Mouse (Mus musculus): ENCODE data around the gene Rpl18a.

Gene Rpl18a

DNA sequence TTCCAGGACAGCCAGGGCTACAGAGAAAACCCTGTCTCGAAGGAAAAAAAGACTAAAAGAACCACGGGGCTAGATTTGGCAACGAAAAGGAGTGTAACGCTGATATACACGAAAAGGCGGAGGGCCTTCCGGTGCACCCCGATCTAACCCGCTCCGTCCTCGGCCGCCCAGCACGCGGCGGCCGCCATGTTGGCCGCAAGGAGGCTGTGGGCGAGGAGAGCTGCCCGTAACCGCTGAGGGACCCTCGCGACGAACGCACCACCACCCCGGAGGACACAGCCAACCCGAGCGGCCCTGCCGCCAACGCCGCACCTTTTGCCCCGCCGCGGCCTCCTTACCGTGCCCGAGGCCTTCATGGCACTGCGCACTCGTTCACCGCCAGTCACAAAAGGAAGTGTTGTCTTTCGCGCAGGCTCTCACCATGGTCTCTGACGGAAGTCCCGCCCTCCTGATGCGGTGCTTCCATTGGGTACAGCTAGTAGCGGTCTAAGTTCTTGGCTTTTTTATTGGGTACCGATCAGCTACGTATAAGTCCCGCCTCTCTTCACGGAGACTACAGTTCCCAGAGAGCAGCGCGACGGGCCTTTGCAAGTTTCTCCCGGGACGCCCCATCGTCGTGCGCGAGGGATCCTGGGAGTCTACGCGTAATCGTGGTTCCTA is at the start of gene Rpl18a:
Gene Rpl18a, minus strand, starts transcription at position 392 of the 660 bp plus-strand sequence.
- peak; percentile 98 for DNase-seq (ENCODE audit: low read depth, low spot score)

DNA sequence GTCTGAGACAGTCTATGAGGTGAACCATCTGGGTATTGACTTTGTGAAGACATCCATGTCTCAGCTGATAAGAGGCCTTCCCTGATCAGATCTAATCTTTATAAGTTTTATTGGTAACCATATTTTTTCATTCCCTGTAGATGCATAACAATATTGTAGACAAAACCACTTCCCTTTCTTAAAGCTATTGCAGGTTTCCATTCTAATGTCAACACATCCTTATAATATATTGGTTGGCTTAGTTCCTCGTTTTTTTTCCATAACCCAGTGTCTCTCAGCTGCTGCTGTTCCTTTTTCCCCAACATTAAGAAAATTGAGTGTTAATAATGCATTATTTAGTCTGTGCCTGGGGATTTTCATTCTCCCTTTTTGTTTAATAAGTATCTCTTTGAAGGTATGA is 46.0 kb upstream of the Rpl18a start:
- no peak for DNase-seq (ENCODE audit: low read depth, low spot score)

DNA sequence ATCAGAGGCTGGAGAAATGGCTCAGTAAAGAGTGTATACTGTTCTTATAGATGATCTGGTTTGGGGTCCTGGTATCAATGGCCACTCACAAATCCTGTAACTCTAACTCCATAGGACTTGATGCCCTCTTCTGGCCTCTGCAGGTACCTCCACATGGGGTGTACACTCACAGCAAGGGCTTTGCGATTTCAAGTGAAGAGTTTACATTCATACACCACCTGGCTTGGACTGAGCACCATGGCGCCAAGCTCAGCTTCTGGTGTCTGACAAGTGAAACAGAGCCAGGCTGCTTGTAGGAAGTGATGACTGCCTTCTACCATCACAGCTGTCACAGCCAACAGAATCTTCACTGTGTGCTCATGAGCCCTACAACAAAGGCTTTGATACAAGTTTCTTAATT is 44.3 kb upstream of the Rpl18a start:
- DNase-seq (ENCODE audit: low read depth, low spot score): no peak

DNA sequence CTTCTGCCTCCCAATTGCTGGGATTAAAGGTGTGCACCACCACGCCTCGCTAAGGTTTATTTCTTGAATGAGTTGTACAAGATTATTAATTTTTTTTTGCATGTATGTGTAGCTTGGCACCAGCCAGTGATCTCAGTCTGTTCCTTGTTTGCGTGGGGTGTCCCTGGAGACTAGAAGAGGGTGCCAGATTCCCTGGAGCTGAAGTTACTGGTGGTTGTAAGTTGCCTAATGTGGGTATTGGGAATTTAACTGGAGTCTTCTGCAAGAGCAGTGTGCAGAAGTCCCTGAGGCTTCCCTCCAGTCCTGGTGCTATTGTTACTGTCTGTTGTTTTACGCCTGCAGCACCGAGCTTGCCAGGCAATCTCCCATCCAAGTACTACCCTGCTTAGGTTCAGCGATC is 40.0 kb upstream of the Rpl18a start:
- no peak for DNase-seq (ENCODE audit: low read depth, low spot score)

DNA sequence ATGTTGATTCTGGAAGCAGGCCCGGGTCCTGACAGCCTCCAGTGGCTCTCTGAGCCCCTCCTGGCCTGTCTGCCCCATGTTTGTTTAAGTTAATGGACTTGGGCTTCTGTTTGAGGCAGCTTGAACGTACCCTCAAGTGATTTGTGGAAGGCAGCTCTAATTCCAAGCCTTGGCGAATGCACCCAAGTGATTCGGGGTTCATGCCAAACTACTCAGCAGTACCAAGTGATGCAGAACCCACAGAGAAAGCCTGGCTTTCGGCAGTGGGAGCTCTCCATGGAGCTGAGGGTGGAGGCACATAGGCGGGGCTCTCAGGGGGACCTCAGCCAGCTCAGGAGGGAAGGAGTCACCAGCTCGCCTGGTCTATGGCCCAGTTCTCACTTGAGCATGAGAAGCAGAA is 37.6 kb upstream of the Rpl18a start:
- no peak for DNase-seq (ENCODE audit: low read depth, low spot score)

DNA sequence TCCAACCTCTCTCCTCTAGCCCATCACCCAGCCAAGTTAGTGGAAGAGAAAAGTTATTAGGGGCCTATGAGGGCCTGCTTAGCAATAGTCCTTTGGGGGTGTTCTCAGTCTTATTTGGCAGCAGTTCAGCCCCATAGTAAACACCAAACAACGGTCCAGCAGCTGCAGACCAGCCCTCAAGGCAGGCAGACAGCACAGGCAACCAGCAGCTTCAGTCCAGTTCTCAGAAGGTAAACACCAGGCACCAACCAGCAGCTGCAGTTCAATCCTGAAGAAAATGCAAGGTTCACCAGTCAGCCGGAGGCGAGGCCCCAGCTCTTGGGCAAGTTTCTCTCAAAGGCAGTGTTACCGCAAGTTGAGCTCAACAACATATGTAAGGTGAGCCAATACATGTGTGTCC is 35.8 kb upstream of the Rpl18a start:
- DNase-seq (ENCODE audit: low read depth, low spot score): no peak

DNA sequence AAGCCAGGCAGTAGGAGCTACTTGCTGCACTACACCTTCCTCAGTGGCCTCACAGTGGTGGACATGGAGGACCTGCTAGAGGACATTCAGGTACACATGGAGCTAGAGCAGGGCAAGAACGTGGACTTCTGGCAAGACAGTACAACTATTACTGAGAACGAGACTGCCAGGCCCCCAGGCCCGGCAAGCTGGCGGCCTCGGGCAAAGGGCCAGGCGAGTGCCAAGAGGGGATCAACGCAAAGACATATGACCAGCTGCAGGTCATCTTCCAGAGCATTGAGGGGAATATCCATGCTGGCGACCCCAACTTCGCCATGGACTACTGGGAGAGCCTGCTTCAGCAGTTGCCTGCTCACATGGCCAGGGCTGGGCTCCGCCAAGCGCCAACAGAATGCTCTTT is 34.5 kb upstream of the Rpl18a start:
- DNase-seq (ENCODE audit: low read depth, low spot score): no peak

DNA sequence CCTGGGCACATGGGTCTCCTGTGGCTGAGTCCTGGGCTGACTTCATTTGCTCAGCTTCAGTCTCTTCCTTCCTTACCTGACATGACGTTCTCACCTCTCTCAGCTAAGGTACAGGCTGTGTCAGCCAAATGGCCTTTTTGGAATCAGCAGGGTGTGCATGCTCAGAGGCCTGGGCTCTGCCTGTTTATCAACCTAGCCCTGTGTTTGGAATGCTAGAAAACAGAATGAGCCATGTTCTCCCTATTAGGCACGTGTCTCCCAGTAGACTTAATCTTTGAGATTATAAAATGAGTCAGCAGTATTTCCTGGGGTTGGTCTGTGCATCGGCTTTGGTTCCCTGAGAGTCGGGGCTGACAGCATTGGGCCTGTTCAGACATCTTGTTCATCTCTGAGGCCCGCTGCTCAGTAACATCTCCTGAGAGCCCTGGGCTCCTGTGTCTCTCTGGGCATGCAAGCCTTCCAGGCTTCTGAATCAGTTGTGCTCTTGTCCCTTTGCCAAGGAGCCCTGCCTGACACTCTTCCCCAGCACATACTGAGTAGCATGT is 31.6 kb upstream of the Rpl18a start:
- DNase-seq (ENCODE audit: low read depth, low spot score): no peak

DNA sequence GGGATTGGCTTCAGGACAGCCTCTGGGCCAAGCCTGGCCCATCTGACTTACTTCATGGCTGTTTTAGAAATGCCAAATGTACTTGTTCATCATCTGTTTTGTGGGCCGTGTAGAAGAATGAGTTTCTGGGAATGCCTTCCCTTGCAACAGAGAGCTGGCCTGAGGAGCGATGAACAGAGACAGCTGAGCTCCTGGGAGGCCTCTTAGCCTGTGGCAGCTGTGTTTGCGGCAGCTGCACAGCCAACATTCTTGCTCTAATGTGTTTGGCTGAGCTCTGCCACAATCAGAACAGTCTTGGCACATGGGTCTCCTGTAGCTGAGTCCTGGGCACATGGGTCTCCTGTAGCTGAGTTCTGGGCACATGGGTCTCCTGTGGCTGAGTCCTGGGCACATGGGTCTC is 30.9 kb upstream of the Rpl18a start:
- DNase-seq (ENCODE audit: low read depth, low spot score): no peak

DNA sequence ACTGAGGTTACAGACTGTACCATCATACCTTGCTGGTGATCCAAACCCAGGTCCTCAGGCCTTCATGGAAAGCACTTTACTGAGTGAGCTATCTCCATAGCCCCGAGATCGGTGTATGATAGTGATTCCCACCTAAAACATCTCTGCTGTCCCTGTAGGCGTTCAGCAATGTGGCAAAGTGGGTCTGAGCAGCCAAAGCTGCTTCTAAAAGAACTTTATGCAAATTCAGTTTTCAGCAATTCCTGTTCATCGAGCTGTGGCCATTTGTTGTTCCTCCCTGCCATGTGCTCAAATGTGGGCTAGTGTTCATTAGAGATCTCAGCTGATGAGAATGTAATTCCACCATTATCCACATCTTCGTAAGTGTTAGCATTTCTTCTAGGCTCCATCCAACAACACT is 29.2 kb upstream of the Rpl18a start:
- no peak for DNase-seq (ENCODE audit: low read depth, low spot score)

DNA sequence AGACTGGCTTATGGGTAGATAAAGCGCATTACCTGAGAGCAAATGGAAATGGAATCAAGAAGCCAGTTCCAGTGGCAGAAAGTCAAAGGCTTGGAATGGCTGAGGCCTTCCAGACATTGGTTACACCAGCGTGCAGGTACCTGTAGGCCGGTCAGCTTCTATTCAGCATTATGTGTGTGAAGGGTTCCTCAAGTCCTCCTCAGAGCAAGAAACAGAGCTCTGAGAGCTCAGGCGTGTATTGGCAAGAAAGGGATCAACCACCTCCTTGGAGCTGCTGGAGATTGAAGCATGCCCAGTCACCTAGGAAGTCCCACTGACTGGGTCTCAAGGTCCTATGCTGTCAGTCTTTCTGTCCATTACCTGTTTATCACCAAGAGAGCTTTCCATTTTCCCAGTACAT is 28.5 kb upstream of the Rpl18a start:
- DNase-seq (ENCODE audit: low read depth, low spot score): no peak

DNA sequence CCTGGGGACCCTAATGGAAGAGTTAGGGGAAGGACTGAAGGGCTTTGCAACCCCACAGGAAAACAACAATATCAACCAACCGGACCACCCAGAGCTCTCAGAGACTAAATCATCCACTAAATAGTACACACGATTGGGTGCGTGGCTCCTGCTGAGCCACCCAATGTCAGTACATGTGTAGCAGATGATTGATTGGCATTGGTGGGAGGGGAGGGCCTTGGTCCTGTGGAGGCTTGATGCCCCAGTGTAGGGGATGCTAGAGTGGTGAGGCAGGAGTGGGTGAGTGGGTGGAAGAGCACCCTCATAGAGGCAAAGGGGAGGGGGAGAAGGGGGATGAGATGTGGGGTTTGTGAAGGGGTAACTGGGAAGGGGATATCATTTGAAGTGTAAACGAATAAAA is 26.9 kb upstream of the Rpl18a start:
- DNase-seq (ENCODE audit: low read depth, low spot score): no peak

DNA sequence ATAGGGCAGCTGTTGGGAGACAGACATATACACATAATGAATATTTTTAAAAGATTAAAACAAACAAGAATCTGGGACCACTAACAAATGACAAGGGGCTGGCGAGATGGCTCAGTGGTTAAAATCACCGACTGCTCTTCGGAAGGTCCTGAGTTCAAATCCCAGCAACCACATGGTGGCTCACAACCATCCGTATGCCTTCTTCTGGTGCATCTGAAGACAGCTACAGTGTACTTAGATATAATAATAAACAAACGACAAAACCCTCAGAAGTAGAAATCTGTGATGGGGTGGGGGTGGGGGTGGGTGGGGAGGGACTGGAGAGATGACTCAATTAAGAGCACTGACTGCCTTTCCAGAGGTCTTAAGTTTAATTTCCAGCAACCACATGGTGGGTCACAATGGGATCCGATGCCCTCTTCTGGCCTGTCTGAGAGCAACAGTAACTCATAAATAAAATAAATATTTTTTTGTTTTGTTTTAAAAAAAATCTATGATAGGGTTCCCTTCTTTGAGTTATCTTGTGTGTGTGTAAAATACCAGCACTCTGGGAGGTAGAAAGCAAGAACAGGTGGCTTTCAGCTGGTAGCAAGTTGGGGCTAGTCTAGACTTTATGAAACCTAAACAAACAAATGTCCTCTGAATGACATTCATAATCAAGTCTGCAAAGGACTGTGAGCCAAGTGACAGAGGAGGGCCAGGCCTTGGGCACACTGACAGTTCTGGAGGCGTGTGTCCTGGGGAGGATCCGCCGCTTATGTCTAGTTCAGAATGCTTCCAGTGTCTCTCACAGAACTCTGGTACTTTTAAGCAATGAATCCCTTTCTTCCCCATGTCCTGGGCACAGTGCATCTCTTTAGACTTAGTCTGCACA is 23.1 kb upstream of the Rpl18a start:
- DNase-seq (ENCODE audit: low read depth, low spot score): no peak

DNA sequence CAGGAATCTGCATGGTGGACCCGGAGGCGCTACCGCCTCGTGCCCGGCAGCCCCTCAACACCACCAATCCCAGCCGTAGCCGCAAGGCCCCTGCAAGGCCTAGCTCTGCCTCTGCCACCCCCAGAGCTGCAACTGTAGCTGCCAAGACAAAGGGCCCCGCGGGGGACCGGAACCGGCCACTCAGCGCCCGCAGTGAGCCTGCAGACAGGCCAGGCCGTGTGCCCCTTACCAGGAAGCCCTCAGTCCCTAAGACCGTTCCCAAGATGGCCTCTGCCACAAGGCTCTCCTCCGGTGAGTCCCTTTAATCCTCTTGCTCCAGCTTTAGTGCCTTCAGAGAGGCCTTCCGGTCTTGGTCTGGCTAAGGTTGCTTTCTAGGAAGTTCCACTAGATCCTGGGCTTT is 17.5 kb upstream of the Rpl18a start:
- DNase-seq (ENCODE audit: low read depth, low spot score): no peak

DNA sequence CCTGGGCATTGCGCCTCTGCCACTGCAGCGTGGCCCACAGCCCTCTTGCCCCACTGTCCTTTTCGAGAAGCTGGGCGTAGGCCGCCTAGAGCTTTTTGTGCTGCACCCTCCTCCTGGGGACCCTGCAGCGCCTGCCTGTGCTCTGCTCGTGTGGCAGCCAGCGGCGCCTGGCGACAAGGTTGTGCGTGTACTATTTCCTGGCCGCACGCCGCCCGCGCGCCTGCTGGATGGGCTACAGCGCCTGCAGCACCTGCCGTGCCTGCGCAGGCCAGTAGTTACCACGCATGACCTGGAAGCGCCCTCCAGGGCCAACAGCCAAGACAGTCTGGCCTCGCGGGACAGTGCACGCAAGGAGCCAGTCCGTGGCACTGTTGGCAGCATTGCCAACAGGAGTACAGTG is 16.3 kb upstream of the Rpl18a start:
- DNase-seq (ENCODE audit: low read depth, low spot score): no peak

DNA sequence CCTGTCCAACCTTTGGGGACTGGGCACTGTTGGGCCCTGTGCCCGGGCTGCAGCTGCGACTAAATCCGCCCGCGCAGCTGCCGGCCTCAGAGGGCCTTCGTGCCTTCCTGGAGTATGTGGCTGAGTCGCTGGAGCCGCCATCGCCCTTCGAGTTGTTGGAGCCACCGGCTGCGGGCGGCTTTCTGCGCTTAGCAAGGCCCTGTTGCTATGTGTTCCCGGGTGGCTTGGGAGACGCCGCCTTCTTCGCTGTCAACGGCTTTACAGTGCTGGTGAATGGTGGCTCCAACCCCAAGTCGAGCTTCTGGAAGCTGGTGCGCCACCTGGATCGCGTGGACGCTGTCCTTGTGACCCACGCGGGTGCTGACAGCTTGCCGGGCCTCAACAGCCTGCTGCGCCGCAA is 15.7 kb upstream of the Rpl18a start:
- DNase-seq (ENCODE audit: low read depth, low spot score): no peak

DNA sequence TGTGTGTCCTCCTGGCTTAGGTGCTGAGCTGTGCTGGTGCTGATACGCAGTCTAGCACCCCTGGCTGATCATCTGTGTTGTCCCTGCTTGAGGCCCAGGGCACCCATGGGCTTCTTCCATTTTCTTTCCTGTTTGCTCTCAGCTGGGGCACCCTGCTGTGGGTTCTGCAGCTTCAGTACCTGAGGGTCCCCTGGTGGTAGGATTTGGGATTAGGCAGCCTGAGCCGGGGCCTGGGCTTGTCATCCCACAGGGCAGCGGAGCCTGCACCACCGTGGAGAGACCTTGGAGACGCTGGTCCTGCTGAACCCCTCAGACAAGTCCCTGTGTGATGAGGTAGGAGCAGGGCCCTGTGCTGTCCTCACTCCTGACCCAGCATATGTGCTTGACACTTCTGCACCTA is 14.4 kb upstream of the Rpl18a start:
- DNase-seq (ENCODE audit: low read depth, low spot score): no peak

DNA sequence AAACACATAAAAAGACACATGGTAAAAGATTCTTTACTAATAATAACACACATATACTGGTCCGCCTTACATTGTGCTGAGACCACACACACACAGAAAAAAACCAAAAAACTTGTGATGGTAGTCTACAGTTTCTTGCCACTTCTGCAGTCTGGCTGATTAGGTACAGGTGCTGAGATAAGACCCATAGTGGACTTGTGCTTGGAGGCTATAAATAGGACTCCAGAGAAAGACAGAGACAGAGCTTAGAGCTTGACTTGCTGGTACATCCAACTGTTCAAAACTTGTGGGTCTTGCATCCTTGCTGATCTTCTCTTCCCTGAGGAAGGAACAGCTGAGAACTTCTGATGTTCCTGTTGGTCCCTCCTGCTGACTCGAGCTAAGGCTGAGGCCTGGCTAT is 10.3 kb upstream of the Rpl18a start:
- DNase-seq (ENCODE audit: low read depth, low spot score): no peak

DNA sequence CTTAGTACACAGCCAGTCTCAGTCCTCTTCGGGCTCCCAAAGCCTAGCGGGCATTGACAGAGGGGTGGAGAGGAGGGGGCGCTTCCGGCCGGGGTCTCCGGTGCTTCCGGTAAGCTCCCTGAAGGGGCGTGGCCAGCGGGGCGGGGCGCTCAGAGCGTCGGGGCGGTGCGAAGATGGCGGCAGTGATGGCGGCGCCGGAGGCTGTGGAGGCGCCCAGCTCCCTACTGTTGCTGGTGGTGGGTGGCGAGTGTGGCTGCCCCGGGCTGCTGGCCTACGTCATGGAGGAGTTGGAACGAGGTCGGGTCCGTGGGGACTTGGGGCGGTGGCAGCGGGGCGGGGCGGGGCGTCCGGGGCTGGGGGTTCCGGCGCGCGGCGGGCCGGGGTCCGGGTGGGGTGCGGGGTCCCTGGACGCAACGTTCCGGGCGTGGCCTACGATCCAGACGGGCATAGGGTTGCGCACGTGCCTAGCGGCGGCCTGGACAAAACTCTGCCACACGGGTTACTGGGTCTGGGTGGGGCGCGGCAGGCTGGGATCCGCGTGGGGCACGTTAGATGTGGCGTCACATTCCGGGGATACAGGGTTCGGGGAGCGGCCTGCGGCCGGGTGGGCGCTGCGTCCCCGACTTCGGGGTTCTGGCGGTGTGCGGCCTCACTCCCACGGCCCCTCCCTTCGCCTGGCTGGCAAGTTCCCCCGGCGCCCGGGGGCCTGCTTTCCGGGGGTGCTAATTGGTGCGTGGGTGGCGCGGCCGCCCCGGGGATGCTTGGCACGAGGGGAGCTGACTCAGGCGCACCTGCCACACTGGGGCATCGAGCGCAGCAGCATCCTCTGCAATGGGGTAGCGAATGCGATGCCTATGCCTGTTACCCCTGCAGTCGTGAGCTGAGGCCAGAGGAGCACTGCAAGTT is 8.9 kb upstream of the Rpl18a start, which contains the start of gene Map1s:
Gene Map1s, plus strand, starts transcription at position 102 of the 906 bp plus-strand sequence.
- no peak for DNase-seq (ENCODE audit: low read depth, low spot score)

DNA sequence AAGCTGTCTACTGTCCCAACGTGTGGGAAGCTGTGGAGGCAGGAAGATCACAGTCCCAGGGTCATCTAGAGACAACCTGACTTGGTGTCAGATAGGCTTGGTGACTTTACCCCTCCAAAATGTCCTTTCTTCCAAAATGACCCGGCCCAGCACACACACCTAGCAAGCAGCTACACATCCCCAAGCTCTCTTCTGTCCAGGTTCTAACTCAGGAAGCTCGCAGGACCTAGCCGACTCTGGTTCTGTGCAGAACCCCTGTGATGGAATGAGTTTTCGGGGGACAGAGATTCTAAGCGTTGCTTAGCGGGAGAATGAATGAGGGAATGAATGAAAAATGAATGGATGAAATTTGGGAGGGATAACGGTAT is 8.2 kb upstream of the Rpl18a start:
- DNase-seq (ENCODE audit: low read depth, low spot score): no peak

DNA sequence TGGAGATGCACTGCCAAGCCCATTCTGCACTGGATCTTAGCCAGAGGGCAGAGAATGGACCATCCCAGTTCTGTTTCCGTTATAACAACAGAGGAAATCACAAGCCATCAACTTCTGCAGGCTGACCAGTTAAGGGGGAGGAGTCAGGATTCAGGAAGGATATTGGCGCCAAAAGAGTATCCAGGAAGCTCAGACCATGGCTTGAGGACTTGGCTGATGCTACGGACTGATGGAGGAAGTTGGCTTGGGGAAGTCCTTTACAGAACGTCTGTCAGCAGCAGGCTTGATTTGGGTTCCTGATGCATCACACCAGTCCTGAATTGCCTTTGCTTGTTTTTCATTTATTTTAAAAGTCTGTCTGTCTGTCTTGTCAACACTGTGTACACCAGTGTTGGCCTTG is 7.3 kb upstream of the Rpl18a start:
- DNase-seq (ENCODE audit: low read depth, low spot score): no peak

DNA sequence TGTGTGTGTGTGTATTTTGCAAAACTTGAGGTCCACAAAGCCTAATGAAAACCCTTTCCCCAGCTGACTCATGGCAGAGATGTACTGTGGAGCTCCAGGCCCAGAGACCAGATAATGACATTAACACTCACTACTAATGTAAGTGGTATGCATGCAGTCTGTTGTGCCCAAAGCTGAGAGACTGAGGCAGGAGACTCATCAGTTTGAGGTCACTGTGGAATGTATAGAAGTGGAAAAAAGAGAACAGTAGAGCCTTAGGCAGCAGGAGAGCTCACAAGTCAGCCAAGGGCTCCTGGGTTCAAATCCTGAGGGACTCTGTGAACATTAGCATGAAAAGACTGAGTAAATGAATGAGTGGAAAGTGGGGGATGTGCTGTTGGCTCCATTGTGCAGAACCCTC is 6.4 kb upstream of the Rpl18a start:
- DNase-seq (ENCODE audit: low read depth, low spot score): no peak
